Mouse (Mus musculus) left cerebral cortex, adult 9 months (tissue): ENCODE data around the gene Pik3c2g.
"Not testable (repeated sequence)": the region's sequence is repeated elsewhere in the genome, so short reads cannot be mapped to it uniquely, and the experiment has no call there.

Experiments used
- DNase-seq, 2 experiments: peaks; one replicate each; pipeline ENCODE4 v3.0.0; 2022; ENCODE audit warnings: low spot score in 2 of 2

Pik3c2g gene

GRCm38 (mm10) chr6:139908997-139909669, 322.1 kb downstream of the Pik3c2g start:
- DNase-seq = no peak

GRCm38 (mm10) chr6:139928766-139929165, 341.7 kb downstream of the Pik3c2g start:
- DNase-seq = no peak

GRCm38 (mm10) chr6:139934861-139935260, 347.8 kb downstream of the Pik3c2g start:
- DNase-seq = no peak

GRCm38 (mm10) chr6:139937581-139937980, 350.6 kb downstream of the Pik3c2g start:
- DNase-seq = not testable (repeated sequence)

- DNase-seq = no peak
These were observed 360.3 kb downstream of the Pik3c2g start for GRCm38 (mm10) chr6:139947106-139947879.

- DNase-seq = no peak
These were observed 366.6 kb downstream of the Pik3c2g start for GRCm38 (mm10) chr6:139953596-139953995.

GRCm38 (mm10) chr6:139957531-139958241, 370.7 kb downstream of the Pik3c2g start:
- no peak for DNase-seq

GRCm38 (mm10) chr6:139963775-139964174, 376.8 kb downstream of the Pik3c2g start:
- DNase-seq = no peak

- no peak for DNase-seq
These were observed 377.9 kb downstream of the Pik3c2g start for GRCm38 (mm10) chr6:139964895-139965294.

GRCm38 (mm10) chr6:139966684-139967083, 379.7 kb downstream of the Pik3c2g start:
- DNase-seq = no peak

- no peak for DNase-seq
These were observed 384.7 kb downstream of the Pik3c2g start for GRCm38 (mm10) chr6:139971608-139972298.

- DNase-seq = no peak
These were observed 387.6 kb downstream of the Pik3c2g start for GRCm38 (mm10) chr6:139974668-139975067.

- no peak for DNase-seq
These were observed 391.1 kb downstream of the Pik3c2g start for GRCm38 (mm10) chr6:139978114-139978513.

- no peak for DNase-seq
These were observed 394.0 kb downstream of the Pik3c2g start for GRCm38 (mm10) chr6:139981061-139981460.

GRCm38 (mm10) chr6:139984069-139984468, 397.0 kb downstream of the Pik3c2g start:
- DNase-seq = no peak

- DNase-seq = no peak
These were observed 399.5 kb downstream of the Pik3c2g start for GRCm38 (mm10) chr6:139986564-139986963.

- no peak for DNase-seq
These were observed 402.1 kb downstream of the Pik3c2g start for GRCm38 (mm10) chr6:139989075-139989474.

GRCm38 (mm10) chr6:139989597-139989996, 402.6 kb downstream of the Pik3c2g start:
- DNase-seq = no peak

GRCm38 (mm10) chr6:140005181-140005580, 418.2 kb downstream of the Pik3c2g start:
- DNase-seq = no peak
